Mouse (Mus musculus) ES-E14 (cell line): ENCODE measurements around the gene Sipa1l2.

ENCODE experiments used
- CHD2 ChIP-seq: IDR thresholded peaks from 2 replicates; pipeline ENCODE4 v1.6.1; 2014; ENCODE audit warnings: mild to moderate bottlenecking, low read depth, low read length, inconsistent platforms
- HCFC1 ChIP-seq: IDR thresholded peaks from 2 replicates; pipeline ENCODE4 v1.6.1; 2012; ENCODE audit warnings: low read length, inconsistent platforms, borderline replicate concordance; ENCODE audit not compliant: insufficient read depth
- ZC3H11A ChIP-seq: IDR thresholded peaks from 2 replicates; pipeline ENCODE4 v1.6.1; 2012; ENCODE audit warnings: low read depth, mild to moderate bottlenecking, inconsistent platforms, low read length, borderline replicate concordance
- ZNF384 ChIP-seq: IDR thresholded peaks from 2 replicates; pipeline ENCODE4 v1.6.1; 2012; ENCODE audit warnings: low read depth, low read length, inconsistent platforms

DNA sequence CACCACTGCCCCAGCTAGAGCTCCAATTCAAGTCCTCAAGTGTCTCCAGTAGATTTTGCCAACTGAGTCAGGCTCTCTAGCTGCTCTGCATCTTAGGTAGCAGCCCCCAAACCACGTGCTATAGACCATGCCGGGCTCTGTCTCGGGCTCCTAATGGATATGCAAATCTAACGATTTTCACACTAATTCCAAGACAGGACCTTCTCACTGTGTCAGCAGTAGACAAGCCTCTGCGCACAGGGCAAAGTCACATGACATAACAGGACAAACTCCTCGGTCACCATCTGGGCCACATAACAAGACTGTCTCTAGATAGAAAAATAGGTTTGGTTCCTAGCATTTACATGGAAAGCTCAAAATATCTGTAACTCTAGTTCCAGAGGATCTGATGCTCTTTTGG lies 40.6 kb downstream of the Sipa1l2 start:
- TF ChIP-seq HCFC1 (no peak), CHD2 (no peak), ZNF384 (no peak), ZC3H11A (no peak)
